Mouse (Mus musculus) lung, embryonic 14.5 days (tissue): ENCODE data around the gene Mlana. TPM values are rescaled to one million over a fixed set of nuclear protein-coding genes. Genes with fewer than 3 reads are reported as not detected.

Experiments
- ATAC-seq: fragments of 200-750 bp; cut with Nextera tagmentation; 2 replicates; pipeline ENCODE4 v1.8.0; 2017; ENCODE audit warnings: mild to moderate bottlenecking, moderate TSS enrichment, moderate library complexity; ENCODE audit not compliant: insufficient read depth
- DNase-seq: peaks from one replicate; pipeline ENCODE4 v3.0.0-alpha.2; 2015
- H3K27ac ChIP-seq: fragments of 300-500 bp; sonication (generic); 2 replicates; pipeline ENCODE4 v1.5.1; 2014; ENCODE audit warnings: low read depth, mild to moderate bottlenecking, moderate library complexity
- H3K27me3 ChIP-seq: fragments of 300-500 bp; sonication (generic); 2 replicates; pipeline ENCODE4 v1.6.1; 2014; ENCODE audit warnings: low read length, control low read depth; ENCODE audit not compliant: insufficient read depth
- H3K36me3 ChIP-seq: fragments of 300-500 bp; sonication (generic); 2 replicates; pipeline ENCODE4 v1.6.1; 2014; ENCODE audit warnings: control low read depth; ENCODE audit not compliant: insufficient read depth
- H3K4me1 ChIP-seq: fragments of 300-500 bp; sonication (generic); 2 replicates; pipeline ENCODE4 v1.6.1; 2014; ENCODE audit warnings: antibody characterized with exemption, control low read depth; ENCODE audit not compliant: insufficient read depth
- H3K4me2 ChIP-seq: fragments of 300-500 bp; sonication (generic); 2 replicates; pipeline ENCODE4 v1.6.1; 2014; ENCODE audit warnings: mild to moderate bottlenecking
- H3K4me3 ChIP-seq: fragments of 300-500 bp; sonication (generic); 2 replicates; pipeline ENCODE4 v1.5.1; 2014; ENCODE audit warnings: low read depth, low read length
- H3K9ac ChIP-seq: fragments of 300-500 bp; sonication (generic); 2 replicates; pipeline ENCODE4 v1.6.1; 2014
- H3K9me3 ChIP-seq: fragments of 300-500 bp; sonication (generic); 2 replicates; pipeline ENCODE4 v1.6.1; 2016; ENCODE audit warnings: low read depth, low read length, control low read depth
- CTCF ChIP-seq: IDR thresholded peaks from 2 replicates; pipeline ENCODE4 v1.5.1; 2016; ENCODE audit warnings: antibody characterized with exemption, low read depth
- WGBS: fragments of 180-500 bp; shearing (Covaris S2); extraction: QIAGEN DNeasy Blood & Tissue Kit; methylation state at CpG from one replicate; pipeline ENCODE4 v1.1.7; 2014; 5-methylcytosine and 5-hydroxymethylcytosine counted together
- polyA plus RNA-seq: library from polyadenylated mRNA; unstranded; fragments of >200 nt; fragmentation: Nextera tagmentation; extraction: Ambion mirVana; gene quantifications from 2 replicates; pipeline ENCODE4 v1.2.1, GENCODE M21; 2014

Gene Mlana
- polyA plus RNA-seq, 1 experiment from 2014 or later: not detected

GRCm38 (mm10) chr19:29696309-29696708, 1.3 kb upstream of the Mlana start:
- no peaks in the 10 kb centered on the region; the same call in 1 of the 2 replicates for H3K9me3 ChIP-seq
- H3K27me3 ChIP-seq: no peaks in the 10 kb centered on the region
- no peak overlapping the region for H3K27ac ChIP-seq
- H3K4me3 ChIP-seq: no peak overlapping the region
- TF ChIP-seq CTCF: no peak
- H3K4me2 ChIP-seq: no peak overlapping the region
- 91% methylated on average over 4 of the region's 4 CpGs for WGBS
- DNase-seq (no peak), ATAC-seq (no peak)
- H3K4me1 ChIP-seq: no peaks in the 10 kb centered on the region
- H3K9ac ChIP-seq: no peak overlapping the region
- no peaks in the 10 kb centered on the region for H3K36me3 ChIP-seq

GRCm38 (mm10) chr19:29696840-29697239, 784 bp upstream of the Mlana start:
- Histone ChIP-seq H3K4me3 (no peak overlapping the region), H3K27me3 (no peaks in the 10 kb centered on the region), H3K4me1 (no peaks in the 10 kb centered on the region), H3K36me3 (no peaks in the 10 kb centered on the region), H3K9ac (no peak overlapping the region), H3K27ac (no peak overlapping the region), H3K9me3 (no peaks in the 10 kb centered on the region; the same call in 1 of the 2 replicates), H3K4me2 (no peak overlapping the region)
- DNase-seq (no peak), ATAC-seq (no peak)
- no peak for TF ChIP-seq CTCF

GRCm38 (mm10) chr19:29701707-29702106, 4.1 kb downstream of the Mlana start:
- TF ChIP-seq CTCF: no peak
- H3K36me3 ChIP-seq: no peaks in the 10 kb centered on the region
- no peak overlapping the region for H3K9ac ChIP-seq
- no peak overlapping the region for H3K27ac ChIP-seq
- peak; percentile 9 for DNase-seq
- no peaks in the 10 kb centered on the region for H3K27me3 ChIP-seq
- no peak overlapping the region for H3K4me2 ChIP-seq
- ATAC-seq: no peak
- no peaks in the 10 kb centered on the region for H3K4me1 ChIP-seq
- 31% methylated on average over 4 of the region's 4 CpGs for WGBS
- H3K4me3 ChIP-seq: no peak overlapping the region
- no peaks in the 10 kb centered on the region for H3K9me3 ChIP-seq

- no peak overlapping the region for H3K4me2 ChIP-seq
- no peak for ATAC-seq
- H3K36me3 ChIP-seq: no peaks in the 10 kb centered on the region
- H3K4me1 ChIP-seq: no peaks in the 10 kb centered on the region
- H3K27ac ChIP-seq: no peak overlapping the region
- no peak for TF ChIP-seq CTCF
- no peak for DNase-seq
- H3K27me3 ChIP-seq: no peaks in the 10 kb centered on the region
- H3K9me3 ChIP-seq: no peaks in the 10 kb centered on the region
- no peak overlapping the region for H3K9ac ChIP-seq
- 91% methylated on average over 13 of the region's 13 CpGs for WGBS
- H3K4me3 ChIP-seq: no peak overlapping the region
Measured at GRCm38 (mm10) chr19:29704436-29704835, 6.8 kb downstream of the Mlana start.

- no peaks in the 10 kb centered on the region for H3K9me3 ChIP-seq
- no peaks in the 10 kb centered on the region for H3K4me1 ChIP-seq
- H3K27ac ChIP-seq: no peak overlapping the region
- no peaks in the 10 kb centered on the region for H3K27me3 ChIP-seq
- DNase-seq: no peak
- H3K4me3 ChIP-seq: no peak overlapping the region
- 74% methylated on average over 9 of the region's 9 CpGs for WGBS
- no peak for ATAC-seq
- no peak for TF ChIP-seq CTCF
- no peaks in the 10 kb centered on the region for H3K36me3 ChIP-seq
- peak overlapping the region; percentile 52; the same call in 1 of the 2 replicates for H3K4me2 ChIP-seq
- H3K9ac ChIP-seq: no peak overlapping the region
Measured at GRCm38 (mm10) chr19:29707314-29707898, 9.8 kb downstream of the Mlana start.

- Histone ChIP-seq H3K36me3 (no peaks in the 10 kb centered on the region), H3K27ac (no peak overlapping the region), H3K9ac (no peak overlapping the region), H3K27me3 (no peaks in the 10 kb centered on the region), H3K9me3 (no peaks in the 10 kb centered on the region), H3K4me3 (peak overlapping the region; percentile 21), H3K4me2 (peak overlapping the region; percentile 52), H3K4me1 (no peaks in the 10 kb centered on the region)
- 45% methylated on average over 14 of the region's 14 CpGs for WGBS
- ATAC-seq (no peak), DNase-seq (peak; percentile 28)
- no peak for TF ChIP-seq CTCF
Measured at GRCm38 (mm10) chr19:29708003-29708402, 10.4 kb downstream of the Mlana start.

GRCm38 (mm10) chr19:29708461-29708860, 10.8 kb downstream of the Mlana start:
- no peak overlapping the region for H3K27ac ChIP-seq
- H3K4me1 ChIP-seq: no peaks in the 10 kb centered on the region
- peak overlapping the region; percentile 52 for H3K4me2 ChIP-seq
- no peaks in the 10 kb centered on the region for H3K9me3 ChIP-seq
- H3K27me3 ChIP-seq: no peaks in the 10 kb centered on the region
- 45% methylated on average over 5 of the region's 5 CpGs for WGBS
- no peak for DNase-seq
- H3K9ac ChIP-seq: no peak overlapping the region
- no peak for ATAC-seq
- no peak overlapping the region for H3K4me3 ChIP-seq
- no peaks in the 10 kb centered on the region for H3K36me3 ChIP-seq
- TF ChIP-seq CTCF: no peak
